Comparison of ENCODE assay signal across 8 mouse cellular contexts in genomic region chr7:107757308-107758151, GRCm38 (mm10). TPM values are rescaled to one million over a fixed set of nuclear protein-coding genes. Genes with fewer than 3 reads are reported as not detected.
A peak's percentile ranks its signal among the peaks of the same experiment; 100 is the strongest.
DNase-seq lines count a peak whose midpoint lies in the region; ATAC-seq lines count a peak whose summit lies in the region.

Cyb5r2 (minus strand) TSS chr7:107758032.

- WGBS in heart, embryonic 15.5 days = 12% methylated on average over 23 of the region's 23 CpGs
- whole genome bisulfite sequencing in limb, embryonic 10.5 days = 10% methylated on average over 23 of the region's 23 CpGs
- 15% methylated on average over 23 of the region's 23 CpGs for WGBS in midbrain, embryonic 14.5 days

- peak; percentile 72; the same call in 1 of the 2 replicates for ATAC-seq in frontal cortex, adult (ENCODE audit: low TSS enrichment)
- ATAC-seq in heart, embryonic 15.5 days (replicated peaks; ENCODE audit: insufficient number of reproducible peaks, insufficient read depth, low FRiP score, low read depth) = no peak
- ATAC-seq in midbrain, embryonic 14.5 days (ENCODE audit: low FRiP score, low TSS enrichment) = no peak

- peak within 1 kb of the TSS; percentile 34 for H3K4me3 ChIP-seq in heart, embryonic 15.5 days
- H3K4me3 ChIP-seq in limb, embryonic 10.5 days = peak within 1 kb of the TSS; percentile 49
- peak within 1 kb of the TSS; percentile 24 for H3K4me3 ChIP-seq in midbrain, embryonic 14.5 days (replicated peaks; ENCODE audit: low read depth, low read length)

- no peak for DNase-seq in frontal cortex, adult 2 months (ENCODE audit: extremely low spot score in 1 of 2, low spot score in 1 of 2)
- DNase-seq in embryo, embryonic 11 days = peak; percentile 73
- DNase-seq in limb, embryonic 10.5 days (ENCODE audit: low spot score) = peak; percentile 57
- DNase-seq in midbrain, embryonic 14.5 days = peak; percentile 53
- DNase-seq in spleen, postnatal 10 days (ENCODE audit: low spot score in 2 of 2) = no peak
- no peak for DNase-seq in T-cell, adult 2 months (ENCODE audit: low spot score)

- H3K27me3 ChIP-seq in heart, embryonic 15.5 days = 0 out of 2 replicates have a peak, but pooled peaks cover 11% of the 10 kb centered on the region
- H3K27me3 ChIP-seq in limb, embryonic 10.5 days (ENCODE audit: low read depth, poor library complexity, severe bottlenecking) = 0 out of 2 replicates have a peak, but pooled peaks cover 12% of the 10 kb centered on the region
- no peaks in the 10 kb centered on the region for H3K27me3 ChIP-seq in midbrain, embryonic 14.5 days (ENCODE audit: control insufficient read depth, insufficient read depth, low read length)

- H3K27ac ChIP-seq in heart, embryonic 15.5 days = no peak within 1 kb of the TSS
- H3K27ac ChIP-seq in limb, embryonic 10.5 days = peak within 1 kb of the TSS; percentile 70; the same call in 1 of the 2 replicates
- H3K27ac ChIP-seq in midbrain, embryonic 14.5 days (replicated peaks; ENCODE audit: low read depth, low read length) = no peak within 1 kb of the TSS

- H3K9me3 ChIP-seq in heart, embryonic 15.5 days (replicated peaks) = no peaks in the 10 kb centered on the region
- H3K9me3 ChIP-seq in limb, embryonic 10.5 days (replicated peaks) = no peaks in the 10 kb centered on the region
- no peaks in the 10 kb centered on the region for H3K9me3 ChIP-seq in midbrain, embryonic 14.5 days (ENCODE audit: control insufficient read depth, low read length)

- H3K36me3 ChIP-seq in heart, embryonic 15.5 days = no peaks in the 10 kb centered on the region
- H3K36me3 ChIP-seq in limb, embryonic 10.5 days = no peaks in the 10 kb centered on the region
- no peaks in the 10 kb centered on the region for H3K36me3 ChIP-seq in midbrain, embryonic 14.5 days (ENCODE audit: control insufficient read depth, insufficient read depth, low read length)

- H3K4me1 ChIP-seq in heart, embryonic 15.5 days (replicated peaks) = peaks cover 17% of the 10 kb centered on the region
- H3K4me1 ChIP-seq in limb, embryonic 10.5 days = peaks cover 11% of the 10 kb centered on the region
- peaks cover 6% of the 10 kb centered on the region; the same call in 1 of the 2 replicates for H3K4me1 ChIP-seq in midbrain, embryonic 14.5 days (ENCODE audit: control insufficient read depth, insufficient read depth, low read length)

- H3K9ac ChIP-seq in heart, embryonic 15.5 days = no peak within 1 kb of the TSS
- H3K9ac ChIP-seq in midbrain, embryonic 14.5 days (replicated peaks; ENCODE audit: low read length) = peak within 1 kb of the TSS; percentile 47

- H3K4me2 ChIP-seq in heart, embryonic 15.5 days = peak within 1 kb of the TSS; percentile 64
- peak within 1 kb of the TSS; percentile 58 for H3K4me2 ChIP-seq in midbrain, embryonic 14.5 days (ENCODE audit: low read length)

RNA-seq across cellular contexts. Expression of gene Cyb5r2, which starts in this region (rescaled TPM):
- polyA plus RNA-seq in frontal cortex, adult 2 months (2012; rRNA removed) = 0.10 and 0.17 TPM in 2 replicates
- 0.72 and 0.81 TPM in 2 replicates for polyA plus RNA-seq in heart, embryonic 15.5 days (2015; fragmentation: Nextera tagmentation; extraction: Ambion mirVana)
- polyA plus RNA-seq in limb, embryonic 10.5 days (2016; fragmentation: Nextera tagmentation; extraction: Ambion mirVana) = 0.23 and 0.30 TPM in 2 replicates
- not detected in 2 replicates for polyA plus RNA-seq in midbrain, embryonic 14.5 days (2014; fragmentation: Nextera tagmentation; extraction: Ambion mirVana)

Comparison
In these comparisons a context has a peak if more than half of its experiments do, and no peak if none do; other contexts are left out.
1. Peak in DNase-seq, H3K4me3 ChIP-seq and H3K27ac ChIP-seq in limb, embryonic 10.5 days; RNA of the gene not detected or under 1 TPM.
2. Peak in DNase-seq, H3K4me3 ChIP-seq, H3K9ac ChIP-seq and H3K4me2 ChIP-seq in midbrain, embryonic 14.5 days; RNA of the gene not detected or under 1 TPM.